Mouse (Mus musculus): ENCODE data around the gene Olfr1256.

The Olfr1256 gene

GRCm38 (mm10) chr2:89841455-89841854 lies at the start of gene Olfr1256:
TSS of gene Olfr1256 (minus strand) at chr2:89841555.
- no peak for DNase-seq (ENCODE audit: low spot score)

- DNase-seq (ENCODE audit: low spot score), result no peak
These were observed 36.8 kb upstream of the Olfr1256 start, which contains the start of gene Olfr1257 for GRCm38 (mm10) chr2:89878137-89878536. TSS of gene Olfr1257 (plus strand) at chr2:89878437.

GRCm38 (mm10) chr2:89849230-89849629 lies 7.9 kb upstream of the Olfr1256 start:
- DNase-seq (ENCODE audit: low spot score), result no peak

GRCm38 (mm10) chr2:89848105-89848504 lies 6.8 kb upstream of the Olfr1256 start, which contains the start of gene Olfr48:
TSS of gene Olfr48 (minus strand) at chr2:89848205.
- DNase-seq (ENCODE audit: low spot score), result no peak

GRCm38 (mm10) chr2:89820216-89820615 lies 21.1 kb downstream of the Olfr1256 start:
- DNase-seq (ENCODE audit: low spot score), result no peak

- no peak for DNase-seq (ENCODE audit: low spot score)
These were observed 29.6 kb downstream of the Olfr1256 start, which contains the start of gene Olfr1255 for GRCm38 (mm10) chr2:89811751-89812150. TSS of gene Olfr1255 (plus strand) at chr2:89812051.

GRCm38 (mm10) chr2:89810751-89811150 lies 30.6 kb downstream of the Olfr1256 start:
- no peak for DNase-seq (ENCODE audit: low spot score)

- no peak for DNase-seq (ENCODE audit: low spot score)
These were observed 41.8 kb downstream of the Olfr1256 start for GRCm38 (mm10) chr2:89799583-89799982.

GRCm38 (mm10) chr2:89793519-89793918 lies 47.8 kb downstream of the Olfr1256 start, which contains the start of gene Olfr1254:
TSS of gene Olfr1254 (minus strand) at chr2:89793619.
- DNase-seq (ENCODE audit: low spot score), result no peak
